Mouse (Mus musculus) heart, postnatal 0 days (tissue): ENCODE measurements around the gene Clec3a. TPM values are rescaled to one million over a fixed set of nuclear protein-coding genes. Genes with fewer than 3 reads are reported as not detected.

Experiments used
- ATAC-seq: fragments of 200-750 bp; cut with Nextera tagmentation; 2 replicates; pipeline ENCODE4 v1.8.0; 2017; ENCODE audit warnings: low read depth, moderate number of reproducible peaks, moderate library complexity; ENCODE audit not compliant: insufficient read depth
- DNase-seq: peaks from one replicate; pipeline ENCODE4 v3.0.0-alpha.2; 2016; ENCODE audit warnings: low spot score
- H3K27ac ChIP-seq: fragments of 300-500 bp; sonication (generic); 2 replicates; pipeline ENCODE4 v1.5.1; 2014; ENCODE audit warnings: low read depth, mild to moderate bottlenecking
- H3K27me3 ChIP-seq: fragments of 300-500 bp; sonication (generic); 2 replicates; pipeline ENCODE4 v1.6.1; 2014; ENCODE audit warnings: low read length, mixed read lengths; ENCODE audit not compliant: control insufficient read depth, insufficient read depth
- H3K36me3 ChIP-seq: fragments of 300-500 bp; sonication (generic); replicated peaks from 2 replicates; pipeline ENCODE4 v1.6.1; 2014; ENCODE audit warnings: low read length, mixed read lengths; ENCODE audit not compliant: control insufficient read depth, insufficient read depth
- H3K4me1 ChIP-seq: fragments of 300-500 bp; sonication (generic); 2 replicates; pipeline ENCODE4 v1.6.1; 2014; ENCODE audit warnings: antibody characterized with exemption; ENCODE audit not compliant: control insufficient read depth, insufficient read depth
- H3K4me2 ChIP-seq: fragments of 300-500 bp; sonication (generic); 2 replicates; pipeline ENCODE4 v1.6.1; 2014; ENCODE audit warnings: low read depth, mild to moderate bottlenecking, low read length, moderate library complexity
- H3K4me3 ChIP-seq: fragments of 300-500 bp; sonication (generic); 2 replicates; pipeline ENCODE4 v1.5.1; 2014; ENCODE audit warnings: low read depth, low read length
- H3K9ac ChIP-seq: fragments of 300-500 bp; sonication (generic); replicated peaks from 2 replicates; pipeline ENCODE4 v1.6.1; 2014; ENCODE audit warnings: low read depth, low read length, mixed read lengths
- H3K9me3 ChIP-seq: fragments of 300-500 bp; sonication (generic); replicated peaks from 2 replicates; pipeline ENCODE4 v1.6.1; 2016; ENCODE audit warnings: low read length; ENCODE audit not compliant: control insufficient read depth
- CTCF ChIP-seq: IDR thresholded peaks from 2 replicates; pipeline ENCODE4 v1.5.1; 2016; ENCODE audit warnings: antibody characterized with exemption, control low read depth, low read depth
- EP300 ChIP-seq: IDR thresholded peaks from 2 replicates; pipeline ENCODE4 v1.6.1; 2016; ENCODE audit warnings: antibody characterized with exemption, low read depth
- WGBS: fragments of 180-500 bp; shearing (Covaris S2); extraction: QIAGEN DNeasy Blood & Tissue Kit; methylation state at CpG from one replicate; pipeline ENCODE4 v1.1.7; 2014; 5-methylcytosine and 5-hydroxymethylcytosine counted together
- polyA plus RNA-seq: library from polyadenylated mRNA; unstranded; fragments of >200 nt; fragmentation: Nextera tagmentation; extraction: Ambion mirVana; gene quantifications from 2 replicates; pipeline ENCODE4 v1.2.1, GENCODE M21; 2015
- total RNA-seq: library from RNA; depleted of rRNA; stranded (reverse); fragments of >200 nt; gene quantifications from 2 replicates; pipeline ENCODE4 v1.2.3, GENCODE M21; 2014; ENCODE audit warnings: low replicate concordance

Gene Clec3a
- total and polyA plus RNA-seq, 2 experiments from 2014 or later, result not detected

DNA sequence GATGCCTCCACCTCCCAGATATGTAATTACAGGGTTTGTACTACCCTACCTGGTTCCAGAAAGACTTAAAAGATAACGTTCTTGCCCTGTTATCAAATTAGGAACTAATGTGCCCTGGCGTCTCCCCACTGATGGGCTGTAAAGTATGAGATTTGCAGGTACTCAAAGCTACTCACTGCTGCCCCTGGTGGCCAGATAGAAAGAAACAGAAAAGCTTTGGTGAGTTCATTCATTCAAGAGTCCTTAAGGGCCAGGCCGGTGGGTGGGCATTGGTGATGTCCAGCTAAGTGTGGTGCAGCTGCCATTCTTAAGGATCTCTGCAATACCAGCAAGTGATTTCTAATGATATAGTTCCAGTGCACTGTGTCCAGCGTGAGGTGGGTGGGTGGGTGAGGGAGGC lies 23.7 kb downstream of the Clec3a start:
- Histone ChIP-seq H3K4me2 (no peak overlapping the region), H3K9ac (no peak overlapping the region), H3K27ac (no peak overlapping the region), H3K4me1 (peaks cover 7% of the 10 kb centered on the region; the same call in 1 of the 2 replicates), H3K36me3 (peaks cover 16% of the 10 kb centered on the region; the same call in 1 of the 2 replicates), H3K4me3 (no peak overlapping the region), H3K27me3 (no peaks in the 10 kb centered on the region), H3K9me3 (no peaks in the 10 kb centered on the region)
- no peak for TF ChIP-seq EP300
- TF ChIP-seq CTCF, result peak; percentile 45
- ATAC-seq, result no peak
- 80% methylated on average over 4 of the region's 4 CpGs for WGBS
- no peak for DNase-seq

DNA sequence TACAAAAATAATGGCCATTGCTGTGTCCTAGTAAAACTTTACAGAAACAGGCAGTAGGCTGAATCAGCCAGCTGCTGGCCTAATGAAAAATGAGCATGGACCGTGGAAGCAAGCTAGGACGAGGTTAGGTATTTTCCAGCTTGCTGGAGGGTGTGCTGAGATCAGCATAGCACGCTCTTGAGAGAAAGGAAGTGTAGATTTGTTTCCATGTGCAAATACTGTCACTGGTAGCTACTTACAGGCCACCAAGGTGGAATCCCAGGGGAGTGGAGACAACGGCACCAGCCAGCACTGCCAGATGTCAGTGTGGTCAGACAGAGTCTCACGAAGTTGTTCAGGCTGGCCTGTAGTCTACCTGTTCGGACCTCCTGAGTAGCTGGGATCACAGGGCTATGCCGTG lies 29.0 kb downstream of the Clec3a start:
- WGBS, result 79% methylated on average over 7 of the region's 7 CpGs

DNA sequence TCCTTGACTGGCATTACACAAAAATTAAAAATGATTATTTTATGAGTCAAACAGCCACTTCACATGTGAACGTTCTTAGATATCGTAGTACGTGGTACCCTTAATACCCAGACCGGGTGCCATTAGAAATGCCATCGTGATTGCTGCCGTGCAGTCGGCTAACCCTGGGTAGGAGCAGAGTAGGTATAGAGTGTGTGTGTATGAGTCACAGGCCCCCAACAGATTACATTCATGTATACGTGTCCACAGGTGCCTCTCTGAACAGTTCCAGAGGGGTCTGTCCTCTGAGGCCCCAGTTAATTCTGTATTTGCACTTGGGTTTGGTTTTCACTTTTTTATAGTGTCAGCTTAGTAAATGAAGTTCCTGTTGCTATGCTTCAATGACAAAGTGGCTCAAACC lies 34.4 kb downstream of the Clec3a start:
- peaks cover 3% of the 10 kb centered on the region; the same call in 1 of the 2 replicates for H3K36me3 ChIP-seq
- DNase-seq (no peak), ATAC-seq (no peak)
- H3K4me3 ChIP-seq, result no peak overlapping the region
- no peak overlapping the region for H3K27ac ChIP-seq
- H3K9me3 ChIP-seq, result no peaks in the 10 kb centered on the region
- 85% methylated on average over 8 of the region's 8 CpGs for WGBS
- no peak overlapping the region for H3K4me2 ChIP-seq
- 0 out of 2 replicates have a peak, but pooled peaks cover 16% of the 10 kb centered on the region for H3K4me1 ChIP-seq
- H3K9ac ChIP-seq, result no peak overlapping the region
- no peak for TF ChIP-seq CTCF
- TF ChIP-seq EP300, result no peak
- no peaks in the 10 kb centered on the region for H3K27me3 ChIP-seq

More for the DNA sequence above, 29.0 kb downstream of the Clec3a start:
- no peaks in the 10 kb centered on the region for H3K9me3 ChIP-seq
- 0 out of 2 replicates have a peak, but pooled peaks cover 16% of the 10 kb centered on the region for H3K4me1 ChIP-seq
- H3K9ac ChIP-seq, result no peak overlapping the region
- peaks cover 20% of the 10 kb centered on the region; the same call in 1 of the 2 replicates for H3K36me3 ChIP-seq
- no peak overlapping the region for H3K4me2 ChIP-seq
- H3K27ac ChIP-seq, result no peak overlapping the region
- ATAC-seq (no peak), DNase-seq (no peak)
- H3K4me3 ChIP-seq, result no peak overlapping the region
- TF ChIP-seq EP300 (no peak), CTCF (no peak)
- no peaks in the 10 kb centered on the region for H3K27me3 ChIP-seq

DNA sequence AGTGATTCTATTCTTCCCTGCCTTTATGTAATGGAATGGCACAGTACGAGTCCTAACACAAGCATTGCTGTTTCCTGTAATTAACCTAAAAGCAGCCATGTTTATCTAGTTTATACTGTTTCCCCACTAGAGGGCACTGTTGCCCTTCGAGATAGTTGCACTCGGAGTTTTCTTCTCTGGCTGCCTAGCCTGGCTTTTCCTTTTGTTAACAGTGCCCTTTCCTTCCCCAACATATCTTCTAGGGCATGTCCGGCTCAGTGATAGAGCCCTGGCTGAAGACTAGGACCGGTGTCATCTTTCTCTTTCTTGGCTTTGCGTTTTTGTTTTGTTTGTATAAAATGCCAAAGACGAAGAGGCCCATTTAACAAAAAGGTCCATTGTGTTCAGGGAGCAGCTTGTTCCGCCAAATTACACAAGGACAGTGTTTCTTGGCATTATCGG lies 34.9 kb downstream of the Clec3a start:
- Histone ChIP-seq H3K4me2 (no peak overlapping the region), H3K27ac (no peak overlapping the region), H3K4me3 (no peak overlapping the region), H3K9ac (no peak overlapping the region), H3K27me3 (no peaks in the 10 kb centered on the region), H3K36me3 (peaks cover 3% of the 10 kb centered on the region; the same call in 1 of the 2 replicates), H3K4me1 (0 out of 2 replicates have a peak, but pooled peaks cover 15% of the 10 kb centered on the region), H3K9me3 (no peaks in the 10 kb centered on the region)
- peak; percentile 86 for TF ChIP-seq CTCF
- no peak for TF ChIP-seq EP300
- 21% methylated on average over 9 of the region's 9 CpGs for WGBS
- ATAC-seq, result peak; percentile 22; the same call in 1 of the 2 replicates
- peak; percentile 79 for DNase-seq

DNA sequence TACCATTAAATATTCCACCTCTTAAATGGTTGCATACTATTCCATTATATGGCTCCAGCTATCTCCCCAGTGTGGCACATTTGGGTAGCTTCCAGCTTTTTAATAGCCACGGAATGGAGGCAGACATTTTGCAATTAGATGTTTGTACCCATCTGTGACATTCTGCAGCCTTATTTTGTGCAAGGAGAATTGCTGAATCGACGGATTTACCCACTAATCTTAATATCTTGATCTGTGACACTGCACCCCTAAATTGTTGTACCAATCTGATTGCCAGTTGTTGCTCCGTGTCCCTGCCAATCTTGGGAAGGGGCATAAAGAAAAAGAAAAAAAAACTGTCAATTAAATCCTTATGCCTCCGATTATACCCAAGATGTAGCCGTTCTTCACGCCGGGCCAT lies 37.4 kb downstream of the Clec3a start:
- Histone ChIP-seq H3K27ac (no peak overlapping the region), H3K4me1 (no peaks in the 10 kb centered on the region), H3K27me3 (no peaks in the 10 kb centered on the region), H3K9ac (no peak overlapping the region), H3K9me3 (no peaks in the 10 kb centered on the region), H3K36me3 (no peaks in the 10 kb centered on the region), H3K4me3 (no peak overlapping the region), H3K4me2 (no peak overlapping the region)
- 94% methylated on average over 8 of the region's 8 CpGs for WGBS
- no peak for ATAC-seq
- no peak for DNase-seq
- TF ChIP-seq CTCF, result no peak
- no peak for TF ChIP-seq EP300

DNA sequence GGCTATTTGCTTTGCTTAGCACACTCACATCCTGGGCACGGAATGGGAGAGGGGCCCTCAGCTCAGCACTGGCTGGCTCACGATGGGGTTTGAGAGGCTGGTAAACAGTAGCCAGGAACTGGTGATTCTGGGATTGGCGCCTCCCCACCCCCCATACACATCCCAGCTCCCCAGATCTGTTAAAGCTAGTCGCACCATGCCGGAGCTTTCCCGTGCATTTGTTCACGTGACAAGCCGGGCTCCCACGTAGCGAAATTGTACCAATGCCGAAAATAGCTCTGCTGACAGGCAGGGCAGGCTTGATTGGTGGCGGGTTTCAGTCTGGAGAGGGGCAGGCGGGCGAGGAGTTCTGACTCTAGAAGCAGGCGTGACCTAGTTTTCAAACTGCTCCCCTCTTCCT lies 38.1 kb downstream of the Clec3a start:
- DNase-seq (peak; percentile 80), ATAC-seq (peak; percentile 82)
- TF ChIP-seq CTCF (no peak), EP300 (no peak)
- H3K27me3 ChIP-seq, result no peaks in the 10 kb centered on the region
- 27% methylated on average over 15 of the region's 15 CpGs for WGBS
- peak overlapping the region; percentile 57 for H3K4me2 ChIP-seq
- H3K27ac ChIP-seq, result peak overlapping the region; percentile 83
- H3K4me1 ChIP-seq, result no peaks in the 10 kb centered on the region
- peak overlapping the region; percentile 26 for H3K4me3 ChIP-seq
- no peaks in the 10 kb centered on the region for H3K36me3 ChIP-seq
- H3K9me3 ChIP-seq, result no peaks in the 10 kb centered on the region
- H3K9ac ChIP-seq, result 0 out of 2 replicates have a peak overlapping the region, but pooled peaks have one; percentile 30
